Comparison of ENCODE assay signal across 27 mouse cellular contexts in the genomic region with DNA sequence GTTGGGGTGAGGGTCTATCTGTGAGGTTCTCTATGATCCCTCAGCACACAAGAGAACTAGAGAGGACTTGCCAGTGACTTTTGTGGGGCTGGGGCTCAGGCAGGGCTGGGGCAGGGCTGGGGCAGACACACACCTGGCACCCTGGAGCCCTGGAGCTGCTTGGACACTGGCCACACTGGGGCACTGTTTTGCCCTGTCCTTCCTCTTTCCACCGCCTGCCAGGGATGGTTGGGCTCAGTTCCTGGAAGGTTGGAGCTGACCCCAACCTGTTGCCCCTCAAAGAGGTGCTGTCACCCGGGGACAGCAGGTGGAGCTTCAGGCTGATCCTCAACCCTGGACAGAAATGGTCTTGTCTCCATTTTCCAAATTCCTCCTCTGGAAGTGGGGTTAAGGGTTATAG. TPM values are rescaled to one million over a fixed set of nuclear protein-coding genes. Genes with fewer than 3 reads are reported as not detected.
DNase-seq lines count a peak whose midpoint lies in the region; ATAC-seq and TF ChIP-seq lines count a peak whose summit lies in the region.
"Had no signal": no experiment of that assay in that cellular context is flagged by ENCODE, and none has a peak within 500 bp of the region (broad histone marks: within the 10 kb centered on the region; RNA-seq: fewer than 3 reads in every experiment).

No protein-coding gene starts in this region.

- no peaks in the 10 kb centered on the region for H3K9me3 ChIP-seq in hindbrain, embryonic 10.5 days
- no peaks in the 10 kb centered on the region for H3K9me3 ChIP-seq in hindbrain, embryonic 14.5 days (ENCODE audit: control insufficient read depth, low read length)
- no peaks in the 10 kb centered on the region for H3K9me3 ChIP-seq in lung, embryonic 14.5 days (ENCODE audit: low read depth, low read length)
- no peaks in the 10 kb centered on the region for H3K9me3 ChIP-seq in limb, embryonic 15.5 days
- no peaks in the 10 kb centered on the region for H3K9me3 ChIP-seq in kidney, embryonic 15.5 days (replicated peaks)
- H3K9me3 ChIP-seq: hindbrain, embryonic 12.5 days; liver, embryonic 13.5 days had no signal

- intact Hi-C loops in heart, adult 2 months (cut with DNase I), result no loop called here
- intact Hi-C loops in heart, postnatal 14 days (cut with DNase I), result no loop called here

- no peak for TF ChIP-seq POLR2A in heart, adult 2 months (IDR thresholded peaks at IDR 0.05; ENCODE audit: insufficient read depth, low read depth, low read length)

- ATAC-seq in hindbrain, embryonic 14.5 days (ENCODE audit: low FRiP score), result no peak
- ATAC-seq in lung, embryonic 14.5 days (ENCODE audit: insufficient read depth), result no peak
- ATAC-seq in limb, embryonic 15.5 days (ENCODE audit: insufficient number of reproducible peaks, low FRiP score, low TSS enrichment, low read depth), result no peak
- no peak for ATAC-seq in kidney, embryonic 15.5 days (replicated peaks; ENCODE audit: low FRiP score)

- DNase-seq in heart, adult 2 months, result no peak
- DNase-seq in heart, postnatal 14 days, result no peak
- DNase-seq in hindbrain, embryonic 10.5 days (ENCODE audit: low spot score), result no peak
- DNase-seq in hindbrain, embryonic 14.5 days (ENCODE audit: low spot score), result no peak
- DNase-seq in lung, embryonic 14.5 days, result no peak
- no peak for DNase-seq in lung, postnatal 25 days (ENCODE audit: low spot score)
- DNase-seq: adrenal gland, postnatal 25 days; cerebellum, adult 9-10 months; gastrocnemius, postnatal 25 days; kidney, adult 2 months; kidney, postnatal 25 days; liver, embryonic 13.5 days; lung, adult 2 months; thymus, adult 2 months; thymus, postnatal 4 days had no signal

- no peaks in the 10 kb centered on the region for H3K79me2 ChIP-seq in heart, adult 2 months (replicated peaks; ENCODE audit: control insufficient read depth, insufficient read depth, low read length)

- H3K36me3 ChIP-seq in heart, adult 2 months (ENCODE audit: control insufficient read depth, insufficient read depth, low read length), result no peaks in the 10 kb centered on the region
- H3K36me3 ChIP-seq in hindbrain, embryonic 10.5 days, result 0 out of 2 replicates have a peak, but pooled peaks cover 7% of the 10 kb centered on the region
- H3K36me3 ChIP-seq in hindbrain, embryonic 14.5 days (replicated peaks; ENCODE audit: control insufficient read depth, insufficient read depth), result no peaks in the 10 kb centered on the region
- no peaks in the 10 kb centered on the region for H3K36me3 ChIP-seq in lung, embryonic 14.5 days (ENCODE audit: insufficient read depth)
- H3K36me3 ChIP-seq in limb, embryonic 15.5 days, result peaks cover 14% of the 10 kb centered on the region
- H3K36me3 ChIP-seq in kidney, embryonic 15.5 days, result no peaks in the 10 kb centered on the region
- H3K36me3 ChIP-seq: hindbrain, embryonic 12.5 days; liver, embryonic 13.5 days had no signal

- 43% methylated on average over 2 of the region's 2 CpGs for WGBS in heart, adult 2 months
- 42% methylated on average over 2 of the region's 2 CpGs for WGBS in hindbrain, embryonic 10.5 days
- WGBS in hindbrain, embryonic 14.5 days, result 47% methylated on average over 2 of the region's 2 CpGs
- WGBS in lung, embryonic 14.5 days, result 24% methylated on average over 2 of the region's 2 CpGs
- 32% methylated on average over 2 of the region's 2 CpGs for WGBS in limb, embryonic 15.5 days
- WGBS in kidney, embryonic 15.5 days, result 36% methylated on average over 2 of the region's 2 CpGs

- no peak for TF ChIP-seq EP300 in heart, adult 2 months (IDR thresholded peaks at IDR 0.05; ENCODE audit: insufficient read depth, low read depth, low read length)

- H3K4me2 ChIP-seq in hindbrain, embryonic 14.5 days (replicated peaks), result no peak overlapping the region
- no peak overlapping the region for H3K4me2 ChIP-seq in lung, embryonic 14.5 days
- H3K4me2 ChIP-seq in limb, embryonic 15.5 days, result no peak overlapping the region
- H3K4me2 ChIP-seq in kidney, embryonic 15.5 days, result no peak overlapping the region
- H3K4me2 ChIP-seq: hindbrain, embryonic 12.5 days; liver, embryonic 13.5 days; midbrain, embryonic 11.5 days had no signal

- H3K9ac ChIP-seq in heart, adult 2 months (ENCODE audit: low read depth, low read length), result no peak overlapping the region
- H3K9ac ChIP-seq in hindbrain, embryonic 14.5 days, result no peak overlapping the region
- no peak overlapping the region for H3K9ac ChIP-seq in lung, embryonic 14.5 days
- H3K9ac ChIP-seq in limb, embryonic 15.5 days, result no peak overlapping the region
- H3K9ac ChIP-seq in kidney, embryonic 15.5 days, result no peak overlapping the region
- H3K9ac ChIP-seq: hindbrain, embryonic 12.5 days; liver, embryonic 13.5 days had no signal

- peaks cover 1% of the 10 kb centered on the region; the same call in 1 of the 2 replicates for H3K4me1 ChIP-seq in heart, adult 2 months (ENCODE audit: control insufficient read depth, insufficient read depth, low read length)
- peaks cover 47% of the 10 kb centered on the region for H3K4me1 ChIP-seq in hindbrain, embryonic 10.5 days (replicated peaks)
- peaks cover 3% of the 10 kb centered on the region; the same call in 1 of the 2 replicates for H3K4me1 ChIP-seq in hindbrain, embryonic 14.5 days (replicated peaks; ENCODE audit: control insufficient read depth, insufficient read depth, low read length)
- no peaks in the 10 kb centered on the region for H3K4me1 ChIP-seq in lung, embryonic 14.5 days (ENCODE audit: insufficient read depth)
- peaks cover 35% of the 10 kb centered on the region for H3K4me1 ChIP-seq in limb, embryonic 15.5 days
- H3K4me1 ChIP-seq in kidney, embryonic 15.5 days, result peaks cover 25% of the 10 kb centered on the region
- H3K4me1 ChIP-seq: liver, embryonic 13.5 days had no signal

- H3K4me3 ChIP-seq in heart, adult 2 months, result no peak overlapping the region
- H3K4me3 ChIP-seq in hindbrain, embryonic 10.5 days, result no peak overlapping the region
- H3K4me3 ChIP-seq in hindbrain, embryonic 14.5 days (replicated peaks; ENCODE audit: low read length), result no peak overlapping the region
- no peak overlapping the region for H3K4me3 ChIP-seq in lung, embryonic 14.5 days (ENCODE audit: low read depth, low read length)
- H3K4me3 ChIP-seq in limb, embryonic 15.5 days, result no peak overlapping the region
- no peak overlapping the region for H3K4me3 ChIP-seq in kidney, embryonic 15.5 days (replicated peaks)
- H3K4me3 ChIP-seq: hindbrain, embryonic 12.5 days; liver, embryonic 13.5 days had no signal

- TF ChIP-seq CTCF in heart, adult 2 months (IDR thresholded peaks at IDR 0.05), result peak; percentile 33
- 0 out of 2 replicates have a peak, but pooled peaks have one; percentile 1 for TF ChIP-seq CTCF in lung, embryonic 14.5 days (IDR thresholded peaks at IDR 0.05; ENCODE audit: low read depth)

- no peak overlapping the region for H3K27ac ChIP-seq in heart, adult 2 months
- peak overlapping the region; percentile 78 for H3K27ac ChIP-seq in hindbrain, embryonic 10.5 days
- no peak overlapping the region for H3K27ac ChIP-seq in hindbrain, embryonic 14.5 days
- no peak overlapping the region for H3K27ac ChIP-seq in lung, embryonic 14.5 days (ENCODE audit: low read depth)
- peak overlapping the region; percentile 57 for H3K27ac ChIP-seq in limb, embryonic 15.5 days
- H3K27ac ChIP-seq in kidney, embryonic 15.5 days, result no peak overlapping the region
- H3K27ac ChIP-seq: hindbrain, embryonic 12.5 days; liver, embryonic 13.5 days; macrophage had no signal

- no peaks in the 10 kb centered on the region for H3K27me3 ChIP-seq in heart, adult 2 months (ENCODE audit: control insufficient read depth, insufficient read depth, low read length)
- H3K27me3 ChIP-seq in hindbrain, embryonic 10.5 days (ENCODE audit: insufficient read depth, poor library complexity, severe bottlenecking), result peaks cover 16% of the 10 kb centered on the region; the same call in 1 of the 2 replicates
- H3K27me3 ChIP-seq in hindbrain, embryonic 14.5 days (ENCODE audit: control insufficient read depth, insufficient read depth, low read length), result no peaks in the 10 kb centered on the region
- H3K27me3 ChIP-seq in lung, embryonic 14.5 days (ENCODE audit: insufficient read depth, low read length), result no peaks in the 10 kb centered on the region
- H3K27me3 ChIP-seq in limb, embryonic 15.5 days, result peaks cover 7% of the 10 kb centered on the region; the same call in 1 of the 2 replicates
- H3K27me3 ChIP-seq in kidney, embryonic 15.5 days, result no peaks in the 10 kb centered on the region

RNA-seq across cellular contexts. Expression of gene Wnt9a, which starts 29.2 kb away (rescaled TPM):
- total RNA-seq in heart, adult 2 months (2021), result 1 to 10 TPM; 4.3 to 4.6 TPM
- 4.6 and 7.2 TPM in 2 replicates for polyA plus RNA-seq in heart, adult 2 months (2012; rRNA removed)
- total RNA-seq in heart, postnatal 14 days (2021), result 1 to 10 TPM; 4.9 to 5.6 TPM
- 9.8 and 10.7 TPM in 2 replicates for polyA plus RNA-seq in hindbrain, embryonic 10.5 days (2016; fragmentation: Nextera tagmentation; extraction: Ambion mirVana)
- polyA plus RNA-seq in hindbrain, embryonic 14.5 days (2014; fragmentation: Nextera tagmentation; extraction: Ambion mirVana), result 2.1 TPM in 2 replicates
- polyA plus RNA-seq in lung, embryonic 14.5 days (2014; fragmentation: Nextera tagmentation; extraction: Ambion mirVana), result 1.1 and 1.5 TPM in 2 replicates
- 12.1 and 14.0 TPM in 2 replicates for polyA plus RNA-seq in limb, embryonic 15.5 days (2015; fragmentation: Nextera tagmentation; extraction: Ambion mirVana)
- 1.6 and 2.1 TPM in 2 replicates for polyA plus RNA-seq in kidney, embryonic 15.5 days (2015; fragmentation: Nextera tagmentation; extraction: Ambion mirVana)
- total RNA-seq: monocyte, adult 5-6 weeks had no signal

RNA-seq across cellular contexts. Expression of gene Prss38, which starts 39.5 kb away (rescaled TPM):
- not detected for total RNA-seq in heart, adult 2 months (2021)
- not detected in 2 replicates for polyA plus RNA-seq in heart, adult 2 months (2012; rRNA removed)
- not detected for total RNA-seq in heart, postnatal 14 days (2021)
- not detected in 2 replicates for polyA plus RNA-seq in hindbrain, embryonic 10.5 days (2016; fragmentation: Nextera tagmentation; extraction: Ambion mirVana)
- not detected in 2 replicates for polyA plus RNA-seq in hindbrain, embryonic 14.5 days (2014; fragmentation: Nextera tagmentation; extraction: Ambion mirVana)
- not detected in 2 replicates for polyA plus RNA-seq in lung, embryonic 14.5 days (2014; fragmentation: Nextera tagmentation; extraction: Ambion mirVana)
- polyA plus RNA-seq in limb, embryonic 15.5 days (2015; fragmentation: Nextera tagmentation; extraction: Ambion mirVana), result 0.12 TPM in 1 of 2 replicates, not detected in the other
- not detected in 2 replicates for polyA plus RNA-seq in kidney, embryonic 15.5 days (2015; fragmentation: Nextera tagmentation; extraction: Ambion mirVana)
- total RNA-seq: adrenal gland, postnatal 25 days; gastrocnemius, postnatal 25 days; monocyte, adult 5-6 weeks had no signal
- polyA plus RNA-seq: forebrain, embryonic 11.5 days; heart, embryonic 14.5 days; hindbrain, embryonic 12.5 days; kidney, adult 2 months; limb, embryonic 11.5 days; liver, embryonic 13.5 days; lung, adult 2 months; midbrain, embryonic 11.5 days; neural tube, embryonic 11.5 days; small intestine, adult 2 months; stomach, embryonic 16.5 days; thymus, adult 2 months had no signal

RNA-seq across cellular contexts. Expression of gene Wnt3a, which starts 45.4 kb away (rescaled TPM):
- not detected for total RNA-seq in heart, adult 2 months (2021)
- polyA plus RNA-seq in heart, adult 2 months (2012; rRNA removed), result not detected in 2 replicates
- total RNA-seq in heart, postnatal 14 days (2021), result not detected
- 14.2 and 18.2 TPM in 2 replicates for polyA plus RNA-seq in hindbrain, embryonic 10.5 days (2016; fragmentation: Nextera tagmentation; extraction: Ambion mirVana)
- 0.40 and 0.43 TPM in 2 replicates for polyA plus RNA-seq in hindbrain, embryonic 14.5 days (2014; fragmentation: Nextera tagmentation; extraction: Ambion mirVana)
- polyA plus RNA-seq in lung, embryonic 14.5 days (2014; fragmentation: Nextera tagmentation; extraction: Ambion mirVana), result not detected in 2 replicates
- 3.8 and 3.9 TPM in 2 replicates for polyA plus RNA-seq in limb, embryonic 15.5 days (2015; fragmentation: Nextera tagmentation; extraction: Ambion mirVana)
- not detected in 2 replicates for polyA plus RNA-seq in kidney, embryonic 15.5 days (2015; fragmentation: Nextera tagmentation; extraction: Ambion mirVana)
- total RNA-seq: adrenal gland, postnatal 25 days; gastrocnemius, postnatal 25 days; monocyte, adult 5-6 weeks had no signal
- polyA plus RNA-seq: heart, embryonic 14.5 days; kidney, adult 2 months; liver, embryonic 13.5 days; macrophage; small intestine, adult 2 months had no signal

Comparison
In these comparisons a context has a peak if more than half of its experiments do, and no peak if none do; other contexts are left out.
1. H3K27ac ChIP-seq: peak in hindbrain, embryonic 10.5 days (single experiment) and limb, embryonic 15.5 days (single experiment); none in heart, adult 2 months (single experiment), hindbrain, embryonic 14.5 days (single experiment), lung, embryonic 14.5 days (single experiment) and kidney, embryonic 15.5 days (single experiment).